Mouse (Mus musculus) lung, postnatal 0 days (tissue): ENCODE measurements around the gene Coq8a.

ENCODE experiments used
- CTCF ChIP-seq: IDR thresholded peaks from 2 replicates; pipeline ENCODE4 v1.5.1; 2016; ENCODE audit warnings: antibody characterized with exemption, mild to moderate bottlenecking
- EP300 ChIP-seq: IDR thresholded peaks from 2 replicates; pipeline ENCODE4 v1.6.1; 2016; ENCODE audit warnings: antibody characterized with exemption, mild to moderate bottlenecking, control low read depth

GRCm38 (mm10) chr1:180178340-180178739 is 21.1 kb downstream of the Coq8a start:
- TF ChIP-seq CTCF (no peak), EP300 (no peak)
